Mouse (Mus musculus) thymus, adult 2 months (tissue): ENCODE measurements around the gene Vars.
"Not testable (repeated sequence)": the region's sequence is repeated elsewhere in the genome, so short reads cannot be mapped to it uniquely, and the experiment has no call there.

ENCODE experiments used
- CTCF ChIP-seq: fragments of 200-500 bp; IDR thresholded peaks from 2 replicates; pipeline ENCODE4 v1.5.1; 2012; ENCODE audit warnings: mild to moderate bottlenecking, control low read depth, low read length, moderate library complexity, borderline replicate concordance; ENCODE audit not compliant: control insufficient read depth, poor library complexity, insufficient read depth; ENCODE audit errors: extremely low read depth
- POLR2A ChIP-seq: fragments of 200-500 bp; IDR thresholded peaks from 2 replicates; pipeline ENCODE4 v1.6.1; 2012; ENCODE audit warnings: mild to moderate bottlenecking, low read length, control low read depth, moderate library complexity; ENCODE audit not compliant: control insufficient read depth, poor library complexity, insufficient read depth; ENCODE audit errors: extremely low read depth

GRCm38 (mm10) chr17:35033703-35034102 is 32.9 kb downstream of the Vars start:
- not testable (repeated sequence) for TF ChIP-seq CTCF, POLR2A
